Mouse (Mus musculus): ENCODE measurements around the gene Neurog3. TPM values are rescaled to one million over a fixed set of nuclear protein-coding genes. Genes with fewer than 3 reads are reported as not detected.

Gene Neurog3
- total RNA-seq, 2 experiments from 2014 or later = not detected

DNA sequence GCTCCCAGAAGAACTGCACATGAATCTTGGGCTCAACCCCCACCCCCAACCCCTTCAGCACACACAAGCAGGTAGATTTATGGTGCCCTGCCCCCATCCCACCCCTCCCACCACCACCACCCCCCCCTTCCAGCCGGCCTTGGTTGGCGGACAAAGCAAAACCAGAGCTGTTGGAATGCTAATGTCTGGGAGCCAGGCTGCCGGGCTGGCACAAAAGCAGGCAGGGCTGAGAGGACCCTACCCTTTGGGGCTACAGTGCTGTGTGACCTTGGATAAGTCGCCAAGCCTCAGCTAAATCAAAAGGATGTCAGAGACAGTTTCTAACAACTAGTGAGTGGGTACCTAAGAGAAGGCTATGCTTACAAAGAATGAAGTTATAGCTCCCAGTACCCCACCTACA lies 4.3 kb downstream of the Neurog3 start:
- no peak for DNase-seq

DNA sequence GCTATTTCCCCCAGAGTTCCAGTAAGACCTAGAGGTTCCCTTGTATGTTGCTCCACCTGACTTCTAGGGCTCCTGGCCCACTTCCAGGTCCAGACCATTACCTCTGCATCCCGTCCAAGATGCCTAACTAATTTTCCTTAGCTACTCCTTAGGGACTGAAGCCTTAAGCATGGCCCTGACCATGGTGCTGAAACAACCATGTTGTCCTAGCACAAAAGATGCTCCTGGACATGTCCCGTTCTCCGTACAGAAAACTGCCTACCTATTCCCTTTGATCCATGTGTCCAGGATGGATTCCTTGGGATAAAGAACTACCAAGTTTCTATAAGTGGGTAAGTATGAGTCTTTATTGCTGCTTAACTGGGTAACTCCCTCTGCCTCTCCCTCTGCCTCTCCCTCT lies 5.2 kb downstream of the Neurog3 start:
- DNase-seq = peak; percentile 41 to 47

DNA sequence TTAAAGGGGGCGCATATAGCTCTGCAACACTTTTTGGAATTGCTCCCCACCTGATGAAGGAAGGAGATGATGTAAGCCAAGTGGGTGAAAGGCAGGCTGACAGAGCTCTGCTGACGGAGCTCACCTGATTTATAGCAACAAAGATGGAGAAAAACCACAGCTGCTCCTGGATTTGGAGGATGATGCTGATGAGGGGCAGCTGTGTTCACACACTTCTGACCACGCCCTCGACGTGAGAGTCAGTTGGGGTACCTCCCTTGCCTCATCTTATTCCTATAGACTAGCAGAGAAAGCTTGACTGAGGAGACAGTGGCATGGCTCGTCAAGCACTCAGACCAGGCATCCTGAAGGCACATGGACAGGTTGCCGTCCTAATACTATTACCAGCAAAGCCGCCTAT lies 10.9 kb downstream of the Neurog3 start, which contains the start of gene Fam241b:
Gene Fam241b (minus strand): TSS at position 101 of the 400 bp plus-strand sequence.
- DNase-seq = no peak

DNA sequence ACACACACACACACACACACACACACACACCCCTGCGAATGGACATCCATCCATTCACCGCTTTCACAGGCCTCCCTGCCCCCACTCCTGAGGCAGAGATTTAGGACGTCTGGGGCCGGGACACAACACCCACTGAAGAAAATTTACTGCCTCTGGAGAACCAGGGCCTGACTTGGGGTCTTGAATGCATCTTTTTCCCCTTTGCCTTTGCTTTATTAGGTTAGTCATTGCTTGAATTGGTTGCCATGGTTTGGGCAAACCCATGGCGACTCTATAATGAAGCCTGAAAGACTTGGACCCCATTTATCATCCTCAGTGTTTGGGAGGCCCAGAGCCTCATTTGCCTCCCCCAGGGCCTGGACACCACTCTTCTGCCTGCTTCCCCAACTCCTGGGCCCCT lies 13.1 kb downstream of the Neurog3 start:
- no peak for DNase-seq

DNA sequence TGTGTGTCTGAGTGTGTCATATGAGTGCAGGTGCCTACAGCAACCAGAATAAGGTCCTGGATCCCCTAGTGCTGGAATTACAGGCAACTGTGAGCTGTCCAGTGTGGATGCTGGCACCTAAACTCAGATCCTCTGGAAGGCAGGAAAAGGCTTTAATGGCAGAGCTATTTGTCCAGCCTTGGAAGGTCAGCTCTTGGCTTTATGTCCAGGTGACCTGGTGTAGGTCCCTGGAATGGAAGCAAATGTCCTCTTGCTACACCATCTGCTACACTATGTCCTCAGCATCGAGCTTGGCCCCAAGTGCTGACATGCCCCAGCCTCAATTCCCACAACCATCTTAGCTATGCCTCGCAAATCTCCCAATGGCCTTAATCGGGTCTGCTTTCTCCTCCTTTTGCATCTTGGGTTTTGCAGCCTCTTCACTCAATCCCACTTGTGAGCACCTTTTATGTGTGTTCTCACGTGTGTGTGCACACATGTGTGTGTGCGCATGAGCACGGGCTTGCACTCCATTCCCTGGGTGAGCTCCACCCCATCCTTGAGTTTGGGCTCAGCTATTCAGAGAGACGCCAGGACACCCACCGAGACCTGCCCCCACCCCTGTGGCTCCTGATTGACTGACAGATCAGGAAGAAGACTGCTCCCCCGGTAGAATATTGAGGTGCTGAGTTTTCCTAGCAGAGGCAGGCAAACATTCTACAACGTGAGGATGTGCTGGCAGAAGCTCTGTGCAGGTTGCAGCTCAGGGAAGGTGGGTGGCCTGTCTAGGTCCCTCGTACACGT lies 14.8 kb downstream of the Neurog3 start:
- no peak for DNase-seq

DNA sequence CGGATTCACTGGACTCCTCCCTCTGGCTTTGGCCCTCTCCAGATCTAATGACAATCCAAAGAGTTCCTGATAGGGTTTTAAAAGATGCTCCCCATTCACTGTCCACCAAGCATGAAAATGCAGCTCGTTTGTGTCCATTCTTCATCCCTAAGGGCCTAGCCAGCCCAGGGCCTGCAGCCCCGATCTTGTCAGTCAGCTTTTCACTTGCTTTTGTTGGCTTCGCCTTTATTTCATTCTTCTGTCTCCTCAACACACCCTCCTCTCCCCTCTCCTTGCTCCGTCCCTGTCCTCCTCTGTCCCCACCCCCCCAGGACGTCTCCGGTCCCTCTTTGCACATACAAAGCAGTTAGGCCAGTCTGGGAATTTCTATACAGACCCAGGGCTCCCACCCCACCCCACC lies 17.0 kb downstream of the Neurog3 start:
- DNase-seq = no peak

DNA sequence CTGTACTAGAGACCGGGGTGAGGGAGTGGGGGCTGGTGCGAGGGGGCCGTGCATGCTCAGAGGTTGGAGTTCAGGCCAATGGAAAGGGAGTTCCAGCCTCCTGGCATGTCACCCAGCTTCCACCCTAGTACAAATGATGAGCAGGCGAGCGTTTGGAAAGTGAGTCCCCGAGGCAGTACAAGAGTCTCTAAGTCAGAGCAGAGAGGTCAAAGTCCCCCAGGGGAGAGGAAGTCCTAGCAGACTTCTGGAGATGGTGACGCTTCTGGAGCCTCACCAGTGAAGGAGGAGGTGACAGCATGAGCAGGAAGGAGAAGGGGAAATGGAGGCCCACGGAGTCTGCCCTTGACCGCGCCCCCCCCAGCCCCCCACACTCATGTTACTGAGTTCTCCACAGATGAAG lies 29.5 kb downstream of the Neurog3 start:
- DNase-seq = peak; percentile 10 to 29

DNA sequence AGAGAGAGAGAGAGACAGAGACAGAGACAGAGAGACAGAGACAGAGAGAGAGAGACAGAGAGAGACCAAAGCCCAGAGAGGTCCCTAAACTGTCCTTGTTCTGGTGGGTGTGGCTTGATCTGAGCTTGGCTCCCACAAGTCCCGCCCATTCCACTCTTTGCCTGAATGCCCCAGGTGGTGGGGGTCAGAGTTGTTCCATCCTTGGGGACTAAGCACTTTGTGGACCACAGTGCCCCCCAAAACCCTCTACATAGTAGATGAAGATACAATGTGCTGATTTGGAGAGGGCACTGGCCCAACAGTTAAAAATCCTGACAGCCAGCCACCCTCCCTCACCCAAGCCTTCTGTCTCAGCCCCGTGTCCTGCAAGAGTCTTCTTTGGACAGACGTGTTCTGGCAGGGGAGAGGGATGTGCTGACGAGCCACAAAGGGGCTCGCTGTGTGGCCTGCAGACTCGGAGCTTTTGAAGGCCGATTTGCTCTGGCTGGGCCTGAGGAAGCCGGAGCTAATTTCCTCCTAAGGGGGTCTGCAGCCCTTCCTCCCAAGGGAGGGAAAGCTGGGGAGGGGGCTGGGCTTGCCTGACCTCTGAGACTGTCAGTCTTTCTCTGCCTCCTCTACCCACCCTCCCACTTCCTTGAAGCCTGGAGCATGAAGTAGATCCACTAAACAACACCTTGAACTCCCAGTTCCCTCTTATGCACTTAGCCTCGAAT lies 40.1 kb downstream of the Neurog3 start:
- DNase-seq = no peak

DNA sequence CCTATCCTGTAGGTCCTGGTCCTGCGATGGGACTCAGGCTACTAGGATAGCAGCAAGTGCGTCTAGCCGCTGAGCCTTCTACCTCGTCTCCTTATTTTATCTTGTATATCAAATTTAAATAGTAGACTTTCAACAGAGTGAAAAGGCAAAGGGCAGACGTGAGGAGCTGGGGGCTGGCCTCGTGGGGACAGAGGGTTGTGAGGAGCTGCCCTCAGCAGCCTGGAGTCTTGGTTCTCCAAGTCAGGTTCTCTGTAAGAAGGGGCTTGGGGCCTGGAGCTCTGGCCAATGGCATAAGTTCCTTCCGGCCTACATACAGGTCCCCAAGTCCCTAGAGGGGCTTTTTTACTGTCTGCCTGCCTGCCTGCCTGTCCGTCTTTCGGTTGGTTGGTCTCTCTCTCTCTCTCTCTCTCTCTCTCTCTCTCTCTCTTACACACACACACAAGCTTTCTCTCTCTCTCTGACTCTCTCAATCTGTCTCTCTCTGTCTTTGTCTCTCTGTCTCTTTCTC lies 41.1 kb downstream of the Neurog3 start:
- no peak for DNase-seq

DNA sequence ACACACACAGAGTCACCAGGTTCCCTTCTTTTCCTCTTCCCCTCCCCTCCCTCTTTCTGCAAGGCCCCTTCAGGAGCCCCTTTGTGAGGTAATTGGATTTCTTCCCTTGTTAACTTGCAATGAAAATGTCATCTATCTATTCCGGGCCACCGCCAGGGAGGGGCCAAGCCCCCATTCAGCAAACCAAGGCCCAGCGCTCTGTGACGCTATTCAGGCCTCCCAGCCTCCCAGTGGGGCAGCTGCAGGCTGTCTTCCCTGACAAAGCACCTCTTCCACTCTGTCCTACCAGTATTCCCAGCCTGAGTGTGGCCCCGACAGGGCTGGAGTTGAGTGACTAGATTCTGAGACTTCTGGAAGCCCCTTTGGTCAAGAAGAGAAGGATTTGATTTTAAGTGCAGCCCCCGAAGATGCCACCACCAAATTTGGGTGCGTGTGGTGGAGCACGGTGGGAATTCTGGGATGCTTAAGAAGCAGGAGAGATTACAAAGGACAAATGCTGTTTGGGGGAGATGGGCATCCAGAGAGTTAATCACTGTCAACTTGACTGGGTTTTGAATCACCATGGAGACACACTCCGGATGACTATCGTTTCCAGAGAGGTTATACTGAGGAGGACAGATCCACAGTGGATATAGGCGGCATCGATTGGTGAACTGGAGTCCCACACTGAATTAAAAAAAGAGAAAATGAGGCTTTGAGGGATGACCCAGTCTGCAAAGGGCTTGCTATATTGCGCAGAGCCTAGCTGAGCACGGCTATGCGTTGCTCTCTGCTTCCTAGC lies 41.8 kb downstream of the Neurog3 start:
- DNase-seq = no peak

DNA sequence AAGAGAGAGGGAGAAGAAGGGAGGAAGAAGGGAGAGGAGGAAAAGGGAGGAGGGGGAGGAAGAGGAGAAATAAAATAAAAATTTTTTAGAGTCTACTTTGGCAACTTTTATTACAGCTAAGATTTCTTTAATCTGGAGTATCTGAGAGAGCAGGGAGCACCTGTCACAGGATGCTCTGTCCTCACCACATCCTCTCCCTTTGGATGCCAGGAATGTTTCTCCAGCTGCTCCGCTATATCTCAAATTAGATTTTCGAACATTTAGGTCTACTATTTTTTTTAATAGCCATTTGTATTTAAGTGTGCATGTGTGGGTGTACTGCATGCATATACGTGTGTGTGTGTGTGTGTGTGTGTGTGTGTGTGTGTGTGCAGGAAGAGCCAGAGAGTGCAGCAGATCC lies 47.1 kb downstream of the Neurog3 start:
- DNase-seq = no peak

DNA sequence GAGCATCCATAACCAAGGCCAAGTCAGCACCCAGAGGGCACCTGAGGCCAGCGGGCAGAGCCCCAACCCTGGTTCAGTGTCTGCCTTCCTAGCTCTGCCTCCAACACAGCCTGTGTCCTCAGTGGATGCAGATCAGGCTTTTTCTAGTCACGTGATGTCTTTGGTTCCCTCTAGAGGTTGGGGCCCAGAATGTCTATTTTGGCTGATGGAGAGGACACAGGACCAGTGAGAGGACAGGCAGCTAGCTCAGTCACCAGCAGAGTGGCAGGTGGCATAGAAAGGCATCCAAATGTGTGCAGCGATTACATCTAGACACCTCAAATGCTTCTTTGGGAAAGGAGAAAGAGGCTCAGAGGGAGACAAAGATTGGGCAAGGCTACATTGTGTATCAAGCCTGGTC lies 48.8 kb downstream of the Neurog3 start:
- no peak for DNase-seq

DNA sequence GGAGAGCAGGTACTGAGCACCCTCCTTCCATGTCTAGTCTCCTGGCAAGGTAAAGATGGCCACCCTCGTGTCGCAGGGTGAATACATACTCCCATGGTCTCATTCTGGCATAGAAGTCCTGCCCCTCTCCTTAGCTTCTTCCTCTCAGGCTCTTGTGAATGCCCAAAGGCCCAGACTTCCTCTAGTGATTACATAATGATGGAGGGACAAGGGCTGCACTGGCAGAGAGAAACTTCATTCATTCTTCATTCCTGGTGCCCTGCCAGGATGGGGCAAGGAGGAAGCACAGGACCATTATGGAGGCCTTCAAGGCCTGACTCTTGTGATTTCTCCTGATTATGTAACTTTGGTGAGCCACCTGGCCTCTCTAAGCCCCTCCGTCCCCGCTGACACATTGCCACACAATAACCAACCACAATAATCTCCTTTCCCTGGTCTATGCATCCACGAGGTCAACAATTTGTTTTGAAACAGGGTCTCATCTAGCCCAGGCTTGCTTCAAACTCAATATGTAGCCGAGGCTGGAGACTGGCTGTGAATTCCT lies 49.7 kb downstream of the Neurog3 start:
- DNase-seq = no peak

DNA sequence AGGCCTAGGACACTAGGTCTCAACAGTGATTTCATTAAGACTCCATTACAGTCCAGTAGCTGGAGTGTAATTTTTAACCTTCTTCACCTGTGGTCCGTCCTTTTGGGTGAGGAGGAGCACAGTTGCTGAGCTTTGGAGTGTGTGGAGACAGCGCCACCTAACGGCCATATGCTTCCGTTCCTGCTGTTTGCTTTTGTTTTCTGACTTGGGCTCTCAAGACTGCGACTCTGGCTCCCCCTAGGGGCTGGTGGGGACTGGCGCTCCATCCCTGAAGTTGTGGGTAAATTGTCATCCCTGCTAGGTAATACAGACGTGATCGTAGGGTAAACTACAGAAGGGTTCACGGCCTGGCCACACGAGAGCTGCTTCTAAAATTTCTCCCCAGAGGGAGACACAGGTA lies 50.2 kb downstream of the Neurog3 start:
- peak; percentile 93 to 97 for DNase-seq

Other genes with a start within 250 kb of the Neurog3 start
- gene Col13a1, start 154.0 kb upstream of the Neurog3 start, total RNA-seq (2021) = 10 to 100 TPM in 1 of 2 experiments, 1 to 10 TPM in 1; 5.3 to 11.1 TPM
- gene Fam241b, start 10.8 kb downstream of the Neurog3 start, total RNA-seq (2021) = 1 to 10 TPM; 2.2 to 5.5 TPM
- 10 to 100 TPM; 21.1 to 22.7 TPM for gene Tspan15, start 98.2 kb downstream of the Neurog3 start, total RNA-seq (2021)
- gene Tacr2, start 119.3 kb downstream of the Neurog3 start, total RNA-seq (2021) = 10 to 100 TPM; 21.9 to 46.0 TPM
- gene Hk1, start 246.8 kb downstream of the Neurog3 start, total RNA-seq (2021) = 10 to 100 TPM; 25.3 to 25.9 TPM